Mouse (Mus musculus): ENCODE measurements around the gene Atp2b2.

DNA sequence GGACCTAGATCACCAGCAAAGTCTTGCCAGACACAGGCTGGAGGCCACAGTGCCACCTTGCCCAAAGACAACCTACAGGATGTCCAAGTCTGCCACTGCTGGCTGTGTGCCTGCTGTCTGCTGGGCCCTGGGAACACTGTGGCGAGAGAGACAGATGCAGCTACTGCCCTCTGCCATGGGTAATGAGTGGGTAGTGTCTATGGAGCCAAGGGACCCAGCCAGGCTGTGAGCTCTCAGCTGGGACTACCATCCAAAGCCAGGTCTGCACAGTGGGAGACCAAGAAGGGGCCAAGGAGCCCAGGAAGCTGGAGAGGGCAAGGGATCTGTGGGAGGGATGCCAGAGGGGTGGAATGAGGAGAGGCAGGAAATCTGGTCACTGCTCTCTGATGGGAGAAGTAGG is 83.1 kb downstream of the Atp2b2 start:
- no peak for TF ChIP-seq CTCF (IDR thresholded peaks at IDR 0.05; ENCODE audit: low read depth)
- no peak for TF ChIP-seq EP300 (IDR thresholded peaks at IDR 0.05; ENCODE audit: low read depth)

All from heart, postnatal 0 days (tissue).